Mouse (Mus musculus) left cerebral cortex, postnatal 25 days (tissue): Measurements from ENCODE around the gene Abcd4. TPM values are rescaled to one million over a fixed set of nuclear protein-coding genes. Genes with fewer than 3 reads are reported as not detected.

ENCODE experiments used
- DNase-seq, 2 experiments: peaks; one replicate each; pipeline ENCODE4 v3.0.0; 2022; ENCODE audit warnings: low spot score in 2 of 2, mixed read lengths in 1 of 2
- intact Hi-C: fragments of 180-260 bp; cut with DNase I; formaldehyde crosslinking; loops from one replicate; pipeline ENCODE4 v1.15.1; 2025
- total RNA-seq, 2 experiments: library from RNA; stranded (reverse); gene quantifications; 2 replicates each; pipeline ENCODE4 v1.2.3; 2021

Gene Abcd4
- total RNA-seq, result 10 to 100 TPM; 11.0 to 11.1 TPM

DNA sequence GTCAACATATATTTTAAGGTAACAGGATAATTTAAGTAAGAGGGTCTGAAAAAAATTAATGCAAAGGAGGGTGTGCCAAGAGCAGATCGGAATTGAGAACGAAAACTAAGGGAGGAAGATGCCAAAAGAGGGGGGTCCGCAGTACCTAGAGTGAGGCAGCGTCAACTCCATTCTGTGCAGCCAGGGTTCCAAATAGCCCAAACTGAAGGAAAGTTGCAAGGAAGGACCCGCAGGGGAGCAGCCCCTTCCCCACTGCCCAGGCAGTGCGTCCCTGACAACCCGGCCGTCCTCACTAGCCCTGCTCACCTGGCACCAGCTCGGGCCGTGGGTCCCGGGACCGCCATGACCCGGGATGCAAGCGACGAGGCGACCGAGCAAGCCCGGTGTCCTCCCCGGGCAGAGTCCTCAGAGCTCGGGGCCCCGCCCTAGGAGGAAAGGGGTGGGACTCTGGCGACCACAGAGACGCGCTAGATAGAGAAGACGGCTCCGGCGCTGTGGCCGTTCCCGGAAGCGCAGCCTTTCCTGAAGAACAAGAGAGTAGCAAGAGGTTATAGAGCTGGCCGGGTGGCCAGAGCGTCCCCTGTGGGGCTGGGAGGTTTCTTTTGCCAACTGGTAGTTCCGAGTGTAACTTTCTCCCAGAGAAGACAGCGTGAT, at the start of gene Abcd4:
Gene Abcd4 (minus strand): TSS at position 437 of the 654 bp plus-strand sequence.
- intact Hi-C loops, result loop anchor here (10.0 kb wide), 1 partner anchor 378 kb away; the partner anchor contains the start of gene Ylpm1
- peak; percentile 91 to 96 for DNase-seq

DNA sequence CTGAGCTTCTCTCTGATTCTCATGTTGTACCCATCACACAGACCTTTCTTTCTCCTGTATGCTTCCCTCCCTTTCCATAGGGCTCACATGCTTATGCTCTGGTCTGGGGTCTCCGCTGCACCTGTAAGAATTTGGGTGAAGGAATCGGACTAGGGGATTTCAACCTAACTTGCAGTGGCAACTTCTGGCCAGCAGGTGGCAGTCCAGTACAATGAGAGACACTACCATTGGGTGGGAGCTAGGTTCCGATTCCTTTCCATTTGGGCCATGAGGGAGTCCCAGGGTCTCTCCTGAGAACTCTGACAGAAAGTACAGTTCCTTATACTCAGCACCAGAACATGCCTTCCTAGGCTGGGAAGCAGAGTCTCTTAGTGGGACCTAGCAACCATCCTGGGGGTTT, 36.7 kb upstream of the Abcd4 start:
- peak; percentile 49 to 53 for DNase-seq
- intact Hi-C loops, result loop anchor here (1.0 to 10.0 kb wide), 2 partner anchors 101 to 221 kb away; partner anchors contain the start of gene Ltbp2

DNA sequence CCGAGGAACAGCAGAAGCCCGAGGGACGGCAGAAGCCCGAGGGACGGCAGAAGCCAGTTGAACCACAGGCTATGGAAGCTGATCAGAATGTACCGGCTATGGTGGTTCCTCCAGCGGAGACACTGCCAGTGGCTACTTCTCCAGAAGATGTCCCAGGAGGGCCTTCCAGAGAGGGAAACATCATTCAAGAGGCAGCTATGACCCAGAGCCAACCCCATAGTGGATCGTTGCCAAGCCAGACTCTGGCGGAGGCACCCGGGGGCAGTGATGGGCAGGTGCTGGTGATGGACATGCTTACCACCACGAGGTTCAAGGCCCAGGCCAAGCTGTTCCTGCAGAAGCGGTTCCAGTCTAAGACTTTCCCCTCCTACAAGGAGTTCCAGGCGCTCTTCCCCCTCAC, 33.0 kb upstream of the Abcd4 start:
- intact Hi-C loops, result loop anchor here (10.0 kb wide), 1 partner anchor 225 kb away; the partner anchor contains the start of gene Ltbp2
- DNase-seq, result no peak

DNA sequence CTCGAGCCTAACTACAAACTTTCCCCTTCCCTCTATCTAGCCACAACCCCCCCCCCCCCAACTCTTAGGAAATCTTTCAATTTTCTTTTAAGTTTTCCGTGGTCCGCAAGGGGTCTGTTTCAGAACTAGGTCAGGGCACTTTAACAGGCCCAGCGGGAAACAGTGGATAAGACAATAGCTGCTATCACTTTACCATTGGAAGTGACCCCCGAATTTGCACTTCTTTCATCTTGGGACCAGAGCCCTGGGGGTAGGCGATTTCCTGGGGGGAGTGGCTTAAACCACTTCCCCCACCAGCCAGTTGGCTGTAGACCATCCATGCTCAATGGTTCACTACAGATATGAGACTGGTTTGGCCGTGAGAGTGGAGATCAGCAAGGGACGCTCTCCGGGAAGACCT, 23.4 kb upstream of the Abcd4 start, which contains the start of gene Vrtn:
Gene Vrtn (plus strand): TSS at position 366 of the 400 bp plus-strand sequence.
- no peak for DNase-seq
- intact Hi-C loops, result no loop called here

DNA sequence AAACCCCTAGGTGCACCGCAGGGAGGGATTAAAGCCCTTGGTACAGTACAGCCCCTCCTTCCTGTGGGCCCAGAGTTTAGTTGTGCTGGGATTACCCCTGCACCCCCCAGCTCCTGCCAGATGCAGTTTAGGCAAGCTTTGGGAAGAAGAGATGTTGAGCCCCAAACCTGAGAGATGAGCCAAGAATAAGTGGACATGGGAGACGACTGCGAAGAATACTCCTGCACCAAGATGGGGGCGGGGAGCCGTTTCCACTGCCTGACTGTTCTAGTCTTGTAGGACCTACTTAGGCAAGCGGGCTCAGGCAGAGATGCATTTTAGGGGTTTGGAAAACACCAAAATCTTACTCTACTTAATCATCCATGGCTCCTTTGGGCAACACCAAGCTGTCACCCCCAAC, 23.0 kb upstream of the Abcd4 start:
- no peak for DNase-seq
- intact Hi-C loops, result no loop called here

DNA sequence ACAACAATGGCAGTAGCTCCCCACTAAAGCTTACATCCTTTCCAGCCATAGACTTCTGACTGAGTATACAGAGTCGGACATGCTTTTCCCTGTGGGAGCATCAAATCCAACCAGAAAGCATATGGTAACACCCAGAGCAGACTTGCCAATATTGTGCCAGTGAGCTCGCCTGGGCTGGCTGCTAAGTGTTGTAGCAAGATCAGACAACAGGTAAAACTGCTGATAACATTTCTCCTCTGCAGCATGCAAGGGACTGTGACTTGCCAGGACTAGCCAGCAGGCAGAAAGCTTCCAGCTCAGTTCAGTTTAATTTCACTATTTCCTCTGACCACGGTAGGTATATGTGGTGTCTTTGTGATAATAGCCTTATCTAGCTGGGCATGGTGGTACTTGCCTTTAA, 14.7 kb upstream of the Abcd4 start:
- intact Hi-C loops, result no loop called here
- no peak for DNase-seq

DNA sequence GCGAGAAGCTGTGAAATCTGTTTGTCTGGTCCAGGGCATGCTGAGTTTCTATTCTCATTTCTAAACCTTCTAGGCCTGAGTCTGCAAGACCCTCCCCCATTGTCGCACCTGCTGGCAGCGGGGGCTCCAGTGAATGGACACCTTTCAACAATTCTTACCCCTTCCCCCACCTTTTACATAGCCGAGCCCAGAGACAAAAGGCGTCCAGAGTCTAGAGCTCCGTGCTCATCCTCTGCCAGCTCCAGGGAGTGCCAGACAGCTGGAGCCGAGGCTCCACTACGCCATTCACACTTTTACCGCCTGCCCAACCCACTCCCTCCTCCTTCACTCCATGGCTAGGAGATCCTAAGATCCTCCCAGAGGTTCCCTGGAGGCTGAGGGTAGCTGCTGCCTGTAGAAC, 7.9 kb upstream of the Abcd4 start:
- intact Hi-C loops, result no loop called here
- peak in 1 of 2 experiments; percentile 59 for DNase-seq

DNA sequence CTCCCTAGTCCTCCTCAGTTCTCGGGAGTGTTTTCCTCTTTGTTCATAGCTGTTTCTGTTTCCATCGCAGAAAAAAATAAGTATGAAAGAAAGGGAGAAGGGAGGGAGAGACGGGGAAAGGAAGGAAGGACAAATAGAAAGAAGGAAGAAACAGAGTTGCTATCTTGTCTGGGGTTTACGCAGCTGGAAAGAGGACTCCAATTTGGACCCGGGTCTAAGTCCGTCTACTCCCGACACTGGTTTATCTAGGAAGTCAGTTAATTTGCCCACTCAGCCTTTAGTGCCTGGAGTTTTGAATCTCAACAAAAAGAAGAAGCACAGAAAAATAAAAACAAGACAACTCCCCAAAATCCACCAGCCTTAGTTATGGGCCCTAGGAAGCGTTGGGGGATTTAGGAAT, 7.4 kb upstream of the Abcd4 start:
- DNase-seq, result no peak
- intact Hi-C loops, result no loop called here

DNA sequence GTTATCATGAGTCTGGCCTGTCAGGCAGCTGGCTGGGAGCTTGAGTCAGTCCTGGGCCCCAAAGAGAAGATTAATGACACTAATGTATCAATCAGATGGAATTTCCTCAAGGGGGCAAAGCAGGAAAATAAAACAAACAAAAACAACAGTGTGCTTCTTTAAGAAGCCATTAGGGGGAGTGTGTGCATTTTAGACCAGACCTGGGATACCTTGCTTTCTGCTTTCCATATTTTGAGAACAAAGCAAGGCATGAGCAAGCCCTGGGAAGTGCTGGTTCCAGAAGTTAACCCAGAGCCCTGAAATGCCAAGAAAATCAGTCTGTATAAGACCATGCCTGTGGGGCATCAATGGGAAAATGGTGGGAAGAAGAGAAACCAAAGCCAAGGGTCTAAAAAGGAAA, 3.8 kb upstream of the Abcd4 start:
- DNase-seq, result peak in 1 of 2 experiments; percentile 12
- intact Hi-C loops, result no loop called here

DNA sequence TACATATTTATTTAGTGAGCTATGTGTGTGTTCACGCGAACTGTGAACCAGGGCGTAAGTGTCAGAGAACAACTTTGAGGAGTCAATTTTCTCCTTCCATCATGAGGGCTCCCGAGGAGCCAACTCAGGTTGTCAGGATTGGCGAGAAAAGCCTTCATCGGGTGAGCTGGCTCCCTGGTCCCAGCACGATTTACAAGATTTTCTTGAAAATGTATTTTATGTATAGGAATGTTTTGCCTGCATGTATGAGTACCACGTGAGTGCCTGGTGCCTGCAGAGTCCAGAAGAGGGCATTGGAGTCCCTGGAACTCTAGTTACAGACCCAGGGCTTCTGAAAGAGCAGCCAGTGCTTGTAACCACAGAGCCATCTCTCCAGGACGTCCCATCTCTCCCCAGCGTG, 450 bp upstream of the Abcd4 start:
- DNase-seq, result peak in 1 of 2 experiments; percentile 10
- intact Hi-C loops, result loop anchor here (10.0 kb wide), 1 partner anchor 377 kb away; the partner anchor contains the start of gene Ylpm1

DNA sequence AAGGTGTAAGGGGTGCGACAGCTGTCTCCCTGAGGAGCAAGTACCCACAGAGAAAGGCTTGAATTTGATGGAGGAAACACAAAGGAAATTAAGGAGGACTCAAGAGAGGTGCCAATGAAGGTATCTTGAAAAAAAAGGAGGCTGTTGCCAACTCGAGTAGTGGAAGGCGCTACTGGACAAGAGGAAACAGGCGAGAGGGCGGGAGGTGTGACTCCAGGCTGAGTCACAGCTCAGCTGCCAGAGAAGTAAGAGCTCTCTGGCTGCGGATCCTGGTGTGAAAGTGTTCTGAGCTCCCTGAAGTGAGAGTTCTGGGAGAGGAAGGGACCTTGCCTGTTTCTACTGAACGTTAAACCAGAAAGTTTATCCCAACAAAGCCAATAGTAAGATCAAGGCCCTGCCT, 2.7 kb downstream of the Abcd4 start:
- intact Hi-C loops, result loop anchor here (10.0 kb wide), 1 partner anchor 380 kb away; the partner anchor contains the start of gene Ylpm1
- peak; percentile 34 to 86 for DNase-seq

DNA sequence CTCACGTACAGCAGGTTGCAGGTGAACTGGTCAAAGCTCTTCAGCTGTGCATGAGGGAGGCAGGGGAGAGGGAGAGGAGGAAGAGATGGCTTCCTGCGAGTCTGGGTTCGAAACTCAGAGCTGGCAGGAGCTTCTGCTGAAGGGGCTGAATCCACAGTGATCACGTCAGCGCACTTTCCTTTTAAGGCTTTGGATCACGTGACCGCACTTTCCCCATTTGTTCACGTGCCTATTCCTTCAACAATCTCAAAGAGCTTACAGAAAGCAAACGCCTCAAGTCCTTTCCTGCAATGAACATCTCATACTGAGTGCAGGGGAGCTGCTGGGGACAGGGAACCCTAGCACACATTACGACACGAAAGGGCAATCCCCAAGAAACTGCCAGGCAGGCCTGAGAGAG, 3.2 kb downstream of the Abcd4 start:
- intact Hi-C loops, result loop anchor here (10.0 kb wide), 1 partner anchor 381 kb away; the partner anchor contains the start of gene Ylpm1

DNA sequence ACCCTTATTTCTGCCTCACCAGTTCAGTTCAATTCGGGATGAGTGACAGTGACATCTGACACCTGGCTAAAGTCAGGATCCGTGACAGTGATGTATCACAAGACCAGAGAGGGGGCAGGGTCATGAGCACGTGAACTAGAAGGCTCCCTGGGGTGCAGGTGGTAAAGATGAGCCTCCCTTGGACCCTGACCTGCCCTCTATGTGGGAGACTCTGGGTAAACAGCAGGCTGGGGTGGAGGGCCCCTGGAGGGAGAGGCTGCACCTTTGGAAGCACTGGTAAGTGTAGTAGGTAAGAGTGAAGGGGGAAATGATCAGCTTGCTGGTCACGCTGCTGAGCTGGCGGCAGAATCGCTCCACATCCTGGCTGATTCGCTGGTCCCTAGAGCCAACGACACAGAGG, 4.7 kb downstream of the Abcd4 start:
- intact Hi-C loops, result loop anchor here (10.0 kb wide), 1 partner anchor 382 kb away; the partner anchor contains the start of gene Ylpm1
- no peak for DNase-seq

More for the DNA sequence above, 3.2 kb downstream of the Abcd4 start:
- no peak for DNase-seq

DNA sequence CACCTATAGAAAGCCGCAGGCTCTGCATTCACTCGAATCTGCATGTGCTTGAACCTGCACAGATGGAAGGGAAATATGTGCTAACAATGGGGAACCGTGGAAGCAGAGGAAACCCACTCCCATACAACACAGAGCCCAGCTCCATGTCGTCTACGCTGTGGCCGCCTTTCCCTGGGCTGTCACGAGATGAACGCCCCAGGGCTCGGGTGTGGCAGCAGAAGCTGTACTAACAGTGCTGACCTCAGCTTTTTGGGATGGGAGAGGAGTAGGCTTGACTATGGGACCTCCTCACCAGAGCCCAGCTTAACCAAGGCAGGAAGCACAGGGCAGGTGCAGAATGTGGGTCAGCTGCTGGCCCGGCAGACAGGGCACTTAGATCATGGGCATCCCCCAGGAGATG, 5.5 kb downstream of the Abcd4 start:
- no peak for DNase-seq
- intact Hi-C loops, result loop anchor here (10.0 kb wide), 1 partner anchor 383 kb away; the partner anchor contains the start of gene Ylpm1

DNA sequence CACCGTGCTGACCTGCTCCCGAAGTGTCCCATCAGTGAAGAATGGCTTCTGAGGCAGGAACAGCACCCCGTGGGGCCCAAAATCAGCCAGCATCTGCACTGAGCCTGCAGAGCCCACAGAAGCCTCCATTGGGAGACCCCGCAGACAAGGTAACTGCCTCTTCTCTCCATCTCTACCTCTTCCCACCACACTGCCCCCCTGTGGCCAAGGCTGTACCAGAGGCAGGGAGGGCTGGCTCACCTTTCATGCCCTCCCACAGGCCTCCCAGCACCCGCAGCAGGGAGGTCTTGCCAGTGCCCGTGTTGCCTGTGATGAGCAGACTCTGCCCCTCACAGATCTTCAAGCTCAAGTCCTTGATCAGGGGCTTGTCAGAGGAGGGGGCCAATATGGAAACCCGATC, 11.4 kb downstream of the Abcd4 start:
- intact Hi-C loops, result no loop called here
- no peak for DNase-seq

DNA sequence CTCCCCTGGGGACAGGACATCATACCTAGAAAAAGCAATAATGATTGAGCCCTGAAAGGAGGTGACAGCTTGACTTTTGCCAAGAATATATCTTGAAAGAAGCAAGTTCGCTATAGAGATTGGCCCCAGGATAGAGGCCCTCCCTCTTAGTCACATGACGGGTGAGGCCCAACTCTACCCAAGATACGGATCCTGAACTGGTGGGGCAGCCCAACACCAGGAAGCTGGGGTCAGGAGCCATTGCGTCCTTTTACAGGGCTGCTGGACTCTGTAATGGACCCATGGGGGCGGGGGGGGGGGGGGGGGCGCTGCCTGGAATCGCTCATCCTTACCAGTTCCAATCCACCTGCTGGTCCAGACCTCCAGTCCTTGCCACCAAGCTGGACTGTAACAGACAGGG, 13.2 kb downstream of the Abcd4 start:
- intact Hi-C loops, result no loop called here
- no peak for DNase-seq

DNA sequence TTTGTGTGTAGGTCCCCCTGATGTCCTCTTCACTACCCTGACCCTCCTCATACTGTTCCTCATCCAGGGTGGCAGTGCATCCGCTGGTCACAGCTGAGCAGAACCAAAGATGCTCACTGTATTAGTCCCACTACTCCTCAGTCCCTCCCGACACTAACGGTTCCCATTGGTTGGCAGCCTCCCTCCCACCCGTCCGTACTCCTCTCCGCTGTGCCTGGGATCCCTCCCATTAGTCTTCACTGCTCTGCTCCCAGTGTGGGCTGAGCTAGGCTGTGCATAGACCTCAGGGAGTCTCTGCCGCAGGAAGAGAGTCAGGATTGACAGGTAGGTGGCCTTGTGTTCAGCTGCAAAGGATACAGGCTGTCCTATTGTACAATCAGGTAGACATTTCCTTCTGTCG, 18.9 kb downstream of the Abcd4 start:
- intact Hi-C loops, result no loop called here
- no peak for DNase-seq

DNA sequence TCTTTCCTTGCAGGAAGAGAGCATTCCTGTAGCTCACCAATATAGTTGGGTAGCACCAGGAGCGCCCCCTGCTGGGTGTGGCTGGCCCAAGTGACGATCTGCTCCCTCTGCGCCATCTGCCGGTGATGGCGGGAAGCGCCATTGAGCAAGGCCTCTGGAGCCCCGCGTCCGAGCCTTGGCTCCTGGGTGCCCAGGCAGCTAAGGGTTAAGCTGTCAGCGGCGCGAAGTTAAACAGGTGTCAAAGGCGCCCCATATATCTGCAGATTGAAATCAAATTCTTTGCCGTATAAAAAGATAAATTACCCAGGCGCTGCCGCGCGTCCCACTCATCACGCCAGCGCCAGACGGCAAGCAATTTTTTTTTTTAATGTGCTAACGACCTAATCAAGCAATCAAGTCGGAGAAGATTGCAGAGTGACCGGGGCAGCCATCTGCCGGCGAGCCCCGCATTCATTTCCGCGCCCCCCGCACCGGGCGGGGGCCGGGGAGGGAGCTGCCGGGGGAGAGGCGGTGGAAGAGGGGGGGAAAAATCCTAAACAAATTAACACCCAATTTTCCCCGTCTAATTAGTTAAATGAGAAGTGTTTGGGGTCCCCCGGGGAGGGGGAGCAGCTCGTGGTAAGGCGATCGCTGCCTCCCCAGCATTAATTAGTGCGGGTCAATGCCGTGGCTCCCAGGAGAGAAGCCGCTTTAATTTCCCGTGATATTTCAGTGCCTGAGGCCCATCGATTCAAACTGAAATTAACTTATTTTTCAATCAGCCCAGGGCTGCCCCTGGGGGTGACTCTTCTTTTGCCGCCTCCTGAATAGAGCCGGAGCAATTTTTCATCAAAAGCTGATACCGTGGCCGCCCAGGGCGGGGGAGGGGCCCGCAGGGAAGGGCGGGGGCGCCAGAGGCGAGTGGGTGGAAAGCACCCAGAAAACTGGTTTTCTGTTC, 27.1 kb downstream of the Abcd4 start:
- intact Hi-C loops, result loop anchor here (2.0 kb wide), 1 partner anchor 119 kb away; no protein-coding TSS in a partner anchor
- peak; percentile 95 to 96 for DNase-seq

DNA sequence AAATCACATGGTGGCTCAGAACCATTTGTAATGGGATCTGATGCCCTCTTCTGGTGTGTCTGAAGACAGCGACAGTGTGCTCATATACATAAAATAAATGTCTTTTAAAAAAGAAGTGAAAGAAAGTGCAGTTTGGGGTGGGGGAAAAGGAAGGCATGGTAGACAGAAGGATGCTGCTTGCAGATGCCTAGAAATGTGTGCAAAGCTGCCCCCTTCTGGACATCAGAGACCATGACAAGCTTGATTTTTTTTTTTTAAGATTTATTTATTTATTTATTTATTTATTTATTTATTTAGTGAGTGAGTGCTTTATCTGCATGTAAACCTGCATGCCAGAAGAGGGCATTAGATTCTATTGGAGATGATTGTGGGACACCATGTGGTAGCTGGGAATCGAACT, 35.9 kb downstream of the Abcd4 start:
- intact Hi-C loops, result no loop called here
- DNase-seq, result no peak

DNA sequence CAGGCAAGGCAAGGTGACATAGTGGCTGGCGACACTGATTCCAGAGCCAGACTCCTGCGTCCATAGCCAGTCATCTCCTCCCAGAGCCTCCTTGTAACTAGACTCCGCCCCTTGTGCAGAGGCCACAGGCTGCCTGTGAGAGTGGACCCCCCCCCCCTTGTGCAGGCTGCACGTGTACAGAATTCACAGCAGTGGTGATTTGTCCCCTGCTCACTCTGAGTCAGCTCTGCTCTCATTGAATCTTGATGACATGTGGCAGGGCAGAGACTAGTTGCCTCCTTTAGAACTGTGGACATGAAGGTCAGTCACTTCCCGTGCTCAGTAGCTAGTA, 38.8 kb downstream of the Abcd4 start:
- intact Hi-C loops, result no loop called here
- no peak for DNase-seq
